Mouse (Mus musculus) layer of hippocampus, postnatal 36 days (tissue): ENCODE data around the gene Foxp3. TPM values are rescaled to one million over a fixed set of nuclear protein-coding genes. Genes with fewer than 3 reads are reported as not detected.

Experiments used
- DNase-seq, 2 experiments: peaks; one replicate each; pipeline ENCODE4 v3.0.0; 2022
- total RNA-seq, 2 experiments: library from RNA; stranded (reverse); gene quantifications; 2 replicates each; pipeline ENCODE4 v1.2.3; 2021

Gene Foxp3
- total RNA-seq = under 1 TPM in 1 of 2 experiments, not detected in 1; 0.23 TPM

DNA sequence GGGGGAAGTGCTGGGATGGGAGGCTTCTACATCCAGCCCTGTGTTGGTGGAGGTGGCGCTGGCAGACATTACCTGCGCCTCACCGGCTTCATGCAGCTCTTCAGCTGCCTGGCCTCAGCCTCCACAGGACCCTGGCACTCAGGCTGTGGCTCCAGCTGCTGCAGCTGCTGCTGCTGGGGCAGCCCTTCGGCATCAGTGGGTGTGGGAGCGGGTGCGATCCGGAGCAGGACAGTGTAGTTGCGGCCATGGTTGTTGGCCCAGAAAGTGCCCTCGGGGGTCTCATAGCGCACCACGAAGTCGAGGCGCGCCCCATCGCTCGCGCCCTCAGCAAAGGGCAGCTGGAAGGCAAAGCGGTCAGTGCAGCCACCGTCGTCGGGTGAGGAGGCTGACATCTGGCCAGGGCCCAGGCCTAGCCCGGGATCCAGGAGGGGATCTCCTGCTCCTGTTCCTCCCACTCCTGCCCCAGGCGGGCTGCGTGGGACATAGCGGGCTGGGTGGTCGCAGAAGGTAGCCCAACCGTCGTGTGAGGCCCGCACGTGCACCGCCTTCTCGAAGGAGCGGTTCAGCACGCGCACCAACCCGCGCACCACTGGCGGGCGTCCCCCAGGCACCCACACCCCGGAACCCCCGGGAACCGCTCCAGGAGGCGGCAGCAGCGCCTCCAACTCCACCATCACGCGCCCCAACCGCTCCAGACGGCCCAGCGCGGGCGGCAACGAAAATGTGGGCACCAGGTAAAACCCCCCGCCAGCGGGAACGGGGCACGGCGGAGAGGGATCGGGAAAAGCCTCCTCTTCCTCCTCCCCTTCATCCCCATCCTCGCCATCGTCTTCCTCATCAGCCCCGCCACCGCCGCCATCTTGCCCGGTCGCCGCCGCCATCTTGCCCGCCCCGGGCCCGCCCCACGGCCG, at the start of gene Foxp3:
Gene Foxp3, plus strand, starts transcription at position 469 of the 911 bp plus-strand sequence.
- DNase-seq = no peak

DNA sequence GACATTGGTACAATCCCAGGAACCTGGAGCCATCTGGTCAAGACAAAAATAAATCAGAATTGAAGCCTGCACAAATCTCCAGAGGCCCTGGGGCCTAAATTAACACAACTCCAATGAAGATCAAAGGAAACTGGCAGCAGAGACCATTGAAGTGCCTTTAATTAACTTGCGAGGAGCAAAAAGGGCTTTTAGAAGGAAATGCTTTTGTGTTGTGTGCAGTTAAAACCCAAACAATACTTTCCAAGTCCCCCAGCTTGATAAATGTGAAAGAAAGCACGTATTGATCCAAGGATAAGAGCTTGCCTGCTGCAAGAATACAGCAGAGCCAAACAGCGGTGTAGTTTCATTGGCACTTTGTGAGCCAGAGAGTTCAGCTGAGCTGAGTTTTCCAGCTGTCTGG, 48.5 kb upstream of the Foxp3 start:
- no peak for DNase-seq

DNA sequence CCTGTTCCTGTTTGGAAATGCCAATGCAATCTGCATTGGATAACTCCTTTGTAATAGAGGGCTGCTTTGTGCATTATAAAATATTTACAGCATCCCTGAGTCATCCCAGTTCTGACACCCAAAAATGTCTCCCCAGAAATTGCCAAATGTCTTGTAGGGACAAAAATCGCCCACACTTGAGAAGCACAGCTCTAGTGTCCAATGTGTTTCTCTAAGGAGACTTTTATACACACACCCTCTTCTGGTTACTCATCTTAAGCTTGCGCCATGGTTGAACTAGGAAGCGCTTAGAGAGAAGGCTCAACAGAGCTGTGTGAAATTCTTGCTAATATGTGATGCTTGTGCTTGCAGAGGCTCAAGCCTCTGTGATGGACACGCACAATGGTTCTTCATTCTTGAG, 20.0 kb upstream of the Foxp3 start:
- DNase-seq = no peak

DNA sequence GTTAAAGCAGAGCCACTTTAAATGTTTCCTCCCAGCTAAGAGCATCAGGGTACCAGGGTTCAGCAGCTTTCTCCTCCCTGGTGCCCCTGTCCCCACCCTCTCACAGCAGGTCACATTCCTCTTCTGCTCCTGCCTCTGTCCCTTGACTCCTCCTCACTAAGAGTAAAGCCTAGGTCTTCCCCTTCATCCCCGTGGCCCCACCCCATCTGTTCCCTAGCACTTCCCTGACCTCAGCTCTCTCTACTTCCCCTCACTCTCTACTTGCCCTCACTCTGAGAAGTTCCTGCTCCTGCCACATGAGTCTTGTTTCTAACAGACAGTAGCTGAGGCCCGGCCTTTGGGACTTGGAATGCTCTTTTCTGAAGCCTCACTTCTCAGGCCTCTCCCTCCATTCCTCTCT, 10.4 kb upstream of the Foxp3 start:
- DNase-seq = no peak

DNA sequence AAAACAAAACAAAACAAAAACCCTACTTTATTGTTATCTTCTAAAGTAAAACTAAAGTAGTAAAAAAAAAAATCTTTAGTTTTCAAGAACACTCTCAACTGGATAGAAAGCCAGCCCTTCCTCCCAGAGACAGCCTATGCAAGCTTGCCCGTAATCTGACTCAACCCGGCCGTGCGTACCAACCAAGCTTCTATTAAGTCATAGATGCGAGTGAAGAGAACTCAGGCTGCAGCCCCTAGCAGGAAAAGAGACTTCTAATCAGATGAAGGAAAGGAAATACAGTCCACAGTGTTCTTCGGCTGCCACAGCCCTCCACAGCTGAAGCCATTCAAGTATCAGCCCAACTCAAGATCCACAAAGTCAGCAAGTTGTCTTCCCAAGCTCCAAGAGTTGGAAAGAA, 7.1 kb upstream of the Foxp3 start:
- DNase-seq = no peak

DNA sequence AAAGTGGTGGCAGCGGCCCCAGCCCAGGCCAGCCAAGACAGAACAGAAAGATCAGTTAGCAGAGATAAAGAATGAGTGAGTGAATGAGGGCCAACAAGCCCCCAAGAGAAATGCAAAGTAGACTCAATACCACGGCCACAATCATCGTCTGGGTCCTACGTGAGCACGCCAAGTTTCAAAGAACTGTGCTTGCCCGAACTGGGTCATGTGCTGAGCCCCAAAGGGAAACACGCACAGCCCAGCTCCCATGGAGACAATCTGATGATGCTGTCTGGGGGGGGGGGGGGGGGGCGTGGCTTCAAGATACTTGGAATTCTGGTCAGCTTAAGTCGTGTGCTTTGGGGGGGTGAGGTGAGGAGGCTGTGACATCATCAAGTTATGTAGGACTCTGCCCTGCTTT, 6.0 kb upstream of the Foxp3 start:
- DNase-seq = no peak

DNA sequence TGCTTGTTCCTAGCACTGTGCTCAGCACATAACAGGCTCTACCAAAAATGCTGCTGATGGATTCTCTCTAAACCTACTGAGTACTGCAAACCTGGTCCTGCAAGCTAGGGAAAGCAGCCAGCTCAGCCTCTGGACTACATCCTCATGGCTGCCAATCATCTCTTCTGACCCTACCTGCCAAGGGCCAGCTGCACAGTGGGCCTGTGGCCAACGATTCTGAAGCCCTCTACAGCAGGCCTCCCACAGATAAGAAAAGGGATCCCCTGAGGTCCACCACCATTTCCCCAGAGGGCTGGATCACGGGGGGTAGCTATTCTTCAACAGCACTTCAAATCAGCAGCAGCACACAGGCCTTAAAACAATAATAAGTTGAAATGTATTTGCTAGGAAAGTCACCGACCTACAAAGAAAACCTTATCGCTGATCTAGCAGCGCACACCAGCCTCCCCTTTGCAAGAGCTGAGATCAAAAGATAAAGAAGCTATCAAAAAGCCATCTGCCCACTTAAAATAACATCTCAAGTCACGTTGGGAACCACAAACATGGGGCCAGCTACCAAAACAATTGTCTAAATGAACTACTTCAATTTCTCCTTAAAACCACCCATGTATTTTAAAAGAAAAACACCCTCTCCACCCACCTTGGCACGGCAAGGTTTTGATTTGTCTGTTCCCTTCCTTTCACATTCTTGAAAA, 2.8 kb upstream of the Foxp3 start:
- DNase-seq = no peak

DNA sequence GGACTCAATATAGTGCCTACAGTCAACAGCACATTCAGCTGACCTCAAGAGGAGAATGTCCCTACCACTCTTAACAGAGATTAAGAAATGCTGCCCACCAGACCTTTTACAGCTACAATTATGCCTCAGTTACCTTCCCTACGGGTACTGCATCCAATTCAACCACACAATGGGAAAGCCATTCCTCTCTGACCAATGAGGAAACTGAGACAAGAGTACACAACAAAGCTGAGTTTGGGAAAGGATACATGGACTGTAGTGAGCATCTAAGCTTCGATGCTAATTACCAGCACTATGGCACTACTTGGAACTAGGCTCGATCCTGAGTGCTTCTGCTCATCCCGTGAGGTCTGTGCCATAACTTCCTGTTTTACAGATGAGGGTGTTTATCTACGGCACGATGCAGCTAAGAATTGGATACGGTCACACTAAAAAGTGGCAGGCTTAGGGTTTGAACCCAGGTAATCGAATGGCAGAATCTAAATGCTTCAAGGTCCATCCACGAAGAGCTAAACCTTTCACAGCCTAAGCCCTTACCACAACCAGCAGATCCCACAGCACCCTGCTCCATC, 1.8 kb upstream of the Foxp3 start:
- DNase-seq = no peak

DNA sequence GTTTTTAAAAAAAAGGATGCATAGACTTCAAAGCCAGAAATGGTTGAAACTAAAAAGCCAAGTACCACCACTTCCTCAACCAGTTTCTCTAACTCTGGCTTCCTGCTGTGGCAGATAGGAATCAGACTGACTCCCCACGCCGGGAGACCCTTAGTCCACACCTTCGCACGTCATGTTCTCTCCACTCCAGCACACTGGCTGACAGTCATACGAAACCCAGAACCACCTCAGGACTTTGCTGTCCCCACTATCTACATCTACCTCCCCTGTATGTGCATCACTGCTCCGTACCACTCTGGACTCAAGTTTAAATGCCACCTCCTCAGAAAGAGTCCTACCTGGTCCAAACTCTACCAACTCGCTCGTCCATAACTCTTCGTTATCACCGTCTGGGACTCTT, 978 bp upstream of the Foxp3 start:
- no peak for DNase-seq

DNA sequence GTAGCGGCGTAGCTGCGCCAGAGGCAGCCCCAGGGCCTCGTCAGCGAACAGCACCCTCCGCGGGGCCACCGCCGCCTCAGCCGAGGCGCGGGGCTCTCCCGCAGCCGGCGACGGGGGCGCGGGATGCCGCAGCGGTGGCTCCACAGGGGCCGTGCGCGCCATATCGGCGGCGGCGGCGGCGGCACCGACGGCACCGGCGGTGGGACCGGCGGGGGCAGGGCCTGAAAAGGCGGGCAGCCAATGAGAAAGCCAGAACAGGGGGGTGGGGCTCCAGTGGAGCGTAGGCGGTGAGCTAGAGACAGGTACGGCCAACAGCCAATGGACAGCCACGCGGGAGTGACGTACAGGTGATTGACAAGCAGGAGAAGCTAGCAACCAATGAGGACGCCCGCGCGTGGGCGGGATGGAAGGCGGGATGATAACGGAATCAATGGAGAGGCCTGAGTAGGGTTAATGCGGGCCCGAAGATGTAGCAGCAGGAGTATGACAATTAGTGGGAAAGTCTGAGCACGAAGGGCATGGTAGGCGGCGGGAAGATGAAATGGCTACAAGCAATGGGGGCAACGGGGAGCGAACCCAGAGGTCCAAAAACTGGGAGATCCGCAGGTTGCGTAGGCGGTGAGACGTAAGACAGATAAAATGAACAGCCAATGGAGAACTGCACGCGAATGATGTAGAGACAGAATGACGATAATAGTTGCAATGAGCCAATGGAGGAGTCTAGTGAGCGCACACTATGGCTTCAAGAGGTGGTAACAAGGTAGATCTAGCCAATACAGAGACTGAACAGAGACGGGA, 842 bp downstream of the Foxp3 start, which contains the start of gene Ppp1r3f:
Gene Ppp1r3f, minus strand, starts transcription at position 197 of the 798 bp plus-strand sequence.
- DNase-seq = peak; percentile 93 to 95

DNA sequence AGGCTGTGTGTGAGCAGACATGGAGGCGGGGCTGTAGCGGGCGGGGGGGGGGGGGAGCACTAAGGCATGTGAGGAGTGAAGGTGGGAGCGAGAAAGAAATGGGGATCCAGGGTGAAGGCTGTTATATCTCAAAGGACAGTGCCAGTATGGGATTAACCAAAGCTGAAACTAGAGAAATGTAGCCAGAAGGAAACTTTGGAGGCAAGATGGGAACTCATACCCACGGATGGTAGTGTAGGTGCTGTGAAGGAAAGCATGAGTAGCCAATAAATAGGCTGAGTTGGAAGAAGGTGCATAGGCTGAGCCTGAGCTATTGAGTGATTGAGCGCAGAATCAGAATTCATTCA, 1.4 kb downstream of the Foxp3 start:
- no peak for DNase-seq

DNA sequence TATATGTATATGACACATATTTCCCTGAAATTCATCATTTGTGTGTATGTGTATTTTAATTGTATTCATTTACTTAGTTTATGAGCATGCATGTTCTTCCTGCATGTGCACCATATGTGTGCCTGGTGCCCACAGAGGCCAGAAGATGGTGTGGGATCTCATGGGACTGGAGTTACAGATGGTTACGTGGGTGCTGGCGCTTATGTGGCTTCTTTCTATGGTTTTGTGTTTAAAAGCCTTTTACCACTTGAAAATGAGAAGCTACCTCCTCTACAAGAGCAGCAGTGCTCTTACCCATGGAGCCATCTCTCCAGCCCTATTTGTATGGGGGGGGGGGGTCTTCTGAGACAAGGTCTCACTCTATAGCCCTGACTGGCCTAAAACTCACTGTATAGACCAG, 7.7 kb downstream of the Foxp3 start:
- DNase-seq = peak in 1 of 2 experiments; percentile 16

DNA sequence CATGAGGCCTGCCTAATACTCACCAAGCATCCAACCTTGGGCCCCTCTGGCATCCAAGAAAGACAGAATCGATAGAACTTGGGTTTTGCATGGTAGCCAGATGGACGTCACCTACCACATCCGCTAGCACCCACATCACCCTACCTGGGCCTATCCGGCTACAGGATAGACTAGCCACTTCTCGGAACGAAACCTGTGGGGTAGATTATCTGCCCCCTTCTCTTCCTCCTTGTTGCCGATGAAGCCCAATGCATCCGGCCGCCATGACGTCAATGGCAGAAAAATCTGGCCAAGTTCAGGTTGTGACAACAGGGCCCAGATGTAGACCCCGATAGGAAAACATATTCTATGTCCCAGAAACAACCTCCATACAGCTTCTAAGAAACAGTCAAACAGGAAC, 10.4 kb downstream of the Foxp3 start:
- no peak for DNase-seq

DNA sequence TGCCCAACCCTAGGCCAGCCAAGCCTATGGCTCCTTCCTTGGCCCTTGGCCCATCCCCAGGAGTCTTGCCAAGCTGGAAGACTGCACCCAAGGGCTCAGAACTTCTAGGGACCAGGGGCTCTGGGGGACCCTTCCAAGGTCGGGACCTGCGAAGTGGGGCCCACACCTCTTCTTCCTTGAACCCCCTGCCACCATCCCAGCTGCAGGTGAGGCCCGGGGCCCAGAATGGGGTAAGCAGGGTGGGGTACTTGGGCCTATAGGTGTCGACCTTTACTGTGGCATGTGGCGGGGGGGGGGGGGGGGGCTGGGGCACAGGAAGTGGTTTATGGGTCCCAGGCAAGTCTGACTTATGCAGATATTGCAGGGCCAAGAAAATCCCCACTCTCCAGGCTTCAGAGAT, 12.9 kb downstream of the Foxp3 start:
- DNase-seq = no peak

DNA sequence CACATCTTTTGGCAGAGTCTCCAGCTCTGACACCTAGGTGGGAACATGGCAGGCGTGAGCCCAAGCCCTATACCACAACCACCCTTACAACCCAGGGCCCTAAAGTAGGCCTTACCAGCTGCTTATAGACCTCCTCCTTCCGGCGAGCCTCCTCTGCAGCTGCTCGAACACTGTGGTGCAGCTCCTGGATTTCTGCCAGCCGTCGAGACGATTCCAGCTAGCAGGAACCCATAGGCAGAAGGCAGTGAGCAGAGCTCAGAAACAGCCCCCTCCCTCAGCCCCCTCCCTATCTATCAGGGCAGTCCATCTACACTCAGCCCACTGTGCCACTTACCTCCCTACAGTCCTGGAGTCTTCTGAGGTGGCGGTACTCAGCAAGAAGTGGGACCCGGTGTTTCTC, 21.9 kb downstream of the Foxp3 start:
- DNase-seq = no peak

DNA sequence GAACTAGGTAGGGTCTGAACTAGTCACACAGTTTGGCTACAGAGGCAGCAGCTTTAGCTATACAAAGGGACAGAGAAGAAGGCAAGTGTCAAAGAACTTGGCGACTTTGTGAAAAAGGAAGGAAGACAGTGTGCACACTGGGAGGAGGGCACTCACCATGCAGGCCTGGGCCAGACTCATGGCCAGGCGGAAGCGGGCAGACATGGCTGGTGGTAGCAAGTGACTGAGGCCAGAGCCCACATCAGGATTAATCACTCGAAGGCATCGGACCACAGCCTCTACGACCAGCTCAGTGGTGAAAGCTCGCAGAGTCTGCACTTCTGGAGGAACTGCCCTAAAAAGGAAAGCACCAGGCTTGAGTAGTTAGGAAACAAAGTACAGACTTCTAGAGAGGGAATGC, 30.6 kb downstream of the Foxp3 start:
- no peak for DNase-seq

DNA sequence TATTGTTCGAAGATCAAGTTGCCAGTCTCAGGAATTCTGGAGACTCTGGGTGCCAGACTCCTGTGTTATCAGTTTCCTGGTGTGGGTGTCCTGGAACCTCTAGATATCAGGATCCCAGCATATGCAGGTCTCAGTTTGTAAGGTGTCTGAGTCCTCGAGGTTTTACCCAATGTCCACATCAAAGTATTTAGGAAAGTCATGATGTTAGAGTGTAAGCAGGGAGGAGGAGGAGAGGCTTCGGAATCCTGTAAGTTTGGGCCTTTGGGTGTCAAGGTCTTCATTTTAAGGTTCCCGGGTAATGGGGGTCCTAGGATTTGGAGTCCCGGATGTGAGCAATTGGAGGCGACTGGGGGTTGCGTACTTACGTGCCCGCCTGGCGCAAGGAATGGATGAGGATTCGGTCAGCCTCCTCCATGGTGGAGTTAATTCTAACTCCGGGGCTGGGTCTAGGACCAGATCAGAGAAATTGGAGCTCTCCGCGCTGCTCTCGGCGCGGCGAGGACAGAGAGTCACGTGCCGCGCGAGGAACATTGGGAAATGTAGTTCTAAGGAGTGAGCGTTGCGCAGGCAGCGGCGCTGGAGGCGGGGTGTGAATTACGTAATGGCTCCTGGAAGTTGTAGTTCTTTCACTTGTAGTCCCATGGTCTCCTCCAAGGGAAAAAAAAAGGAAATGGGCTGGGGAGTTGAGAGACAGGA, 31.6 kb downstream of the Foxp3 start, which contains the start of gene Ccdc22:
Gene Ccdc22, minus strand, starts transcription at position 639 of the 696 bp plus-strand sequence.
- DNase-seq = peak; percentile 78 to 81

DNA sequence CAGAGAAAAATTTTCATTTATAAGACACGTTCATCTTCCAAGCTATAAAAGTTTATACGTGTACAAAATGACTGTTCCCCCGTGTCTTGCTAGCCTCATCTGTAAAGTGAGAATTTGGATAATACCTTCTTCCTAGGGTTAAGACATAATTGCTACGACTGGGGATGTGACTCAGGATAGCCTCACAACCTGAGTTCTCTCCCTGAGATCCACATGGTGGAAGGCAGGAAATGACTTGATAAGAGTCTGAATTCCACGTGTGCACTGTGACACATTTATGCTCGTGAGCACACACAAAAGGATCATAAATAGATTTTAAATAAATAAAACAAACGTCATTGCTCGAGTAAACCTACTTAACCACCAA, 32.1 kb downstream of the Foxp3 start:
- no peak for DNase-seq

DNA sequence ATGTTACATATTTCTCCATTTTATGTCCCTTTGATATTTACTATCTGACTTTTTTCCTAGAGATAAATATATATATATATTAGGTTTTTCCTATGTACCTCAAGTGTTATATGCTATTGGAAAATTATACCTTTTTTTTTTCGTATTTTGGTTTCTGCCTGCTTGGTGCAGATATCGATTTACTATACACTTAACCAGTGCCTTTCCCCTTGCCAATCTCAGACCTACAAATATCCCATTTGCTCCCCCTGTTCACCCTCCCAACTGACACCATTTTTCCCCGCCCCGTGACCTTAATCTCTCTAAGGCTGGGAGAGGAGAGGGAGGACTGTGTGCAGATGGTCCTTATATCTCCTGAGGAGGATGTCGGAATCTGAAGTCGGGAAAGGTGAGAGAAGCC, 33.3 kb downstream of the Foxp3 start, which contains the start of gene Cacna1f:
Gene Cacna1f, plus strand, starts transcription at position 301 of the 400 bp plus-strand sequence.
- no peak for DNase-seq

DNA sequence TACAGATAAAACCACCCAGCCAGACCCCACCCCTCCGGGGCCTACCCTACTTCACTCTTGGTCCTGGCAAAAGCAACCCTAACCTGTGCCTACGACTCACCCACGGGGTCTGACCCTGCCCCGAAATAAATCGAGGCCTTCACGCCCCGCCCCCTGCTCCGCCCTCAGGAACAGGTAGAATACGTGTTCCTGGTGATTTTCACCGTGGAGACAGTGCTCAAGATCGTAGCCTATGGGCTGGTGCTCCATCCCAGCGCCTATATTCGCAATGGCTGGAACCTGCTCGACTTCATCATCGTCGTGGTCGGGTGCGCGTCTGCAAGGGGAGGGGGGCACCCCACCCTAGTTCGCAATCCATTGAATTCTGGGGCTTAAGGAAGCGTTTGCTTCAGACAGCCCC, 36.6 kb downstream of the Foxp3 start:
- no peak for DNase-seq

DNA sequence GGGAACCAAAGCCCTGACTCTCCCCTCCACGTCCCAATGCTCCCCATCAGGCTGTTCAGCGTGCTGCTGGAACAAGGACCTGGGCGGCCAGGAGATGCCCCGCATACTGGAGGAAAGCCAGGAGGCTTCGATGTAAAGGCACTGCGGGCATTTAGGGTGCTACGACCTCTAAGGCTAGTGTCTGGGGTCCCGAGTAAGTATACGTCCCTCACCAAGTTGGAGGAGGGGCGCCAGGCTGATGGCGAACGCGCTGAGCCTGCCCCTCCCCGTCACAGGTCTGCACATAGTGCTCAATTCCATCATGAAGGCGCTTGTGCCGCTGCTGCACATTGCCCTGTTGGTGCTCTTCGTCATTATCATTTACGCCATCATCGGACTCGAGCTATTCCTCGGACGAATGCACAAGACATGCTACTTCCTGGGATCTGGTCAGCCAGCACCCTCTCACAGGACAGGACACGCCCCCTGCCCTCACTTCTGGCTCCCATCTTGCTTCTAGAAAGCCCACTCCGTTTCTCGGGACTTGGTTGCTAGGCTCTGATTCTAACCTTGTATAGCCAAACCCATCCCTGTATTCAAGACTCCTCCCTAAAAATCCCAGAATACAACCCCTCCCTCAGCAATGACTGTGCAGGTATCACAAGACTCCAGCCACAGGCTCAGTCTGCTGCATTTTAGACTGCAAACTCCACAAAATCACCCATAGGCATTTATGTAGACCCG, 37.3 kb downstream of the Foxp3 start:
- DNase-seq = peak in 1 of 2 experiments; percentile 22
